In genomic region chr8:120567731-120568130, GRCm38 (mm10) we compare ENCODE assay signal across 24 mouse cellular contexts. TPM values are rescaled to one million over a fixed set of nuclear protein-coding genes. Genes with fewer than 3 reads are reported as not detected.
DNase-seq lines count a peak whose midpoint lies in the region; ATAC-seq lines count a peak whose summit lies in the region.
"Had no signal": no experiment of that assay in that cellular context is flagged by ENCODE, and none has a peak within 500 bp of the region (broad histone marks: within the 10 kb centered on the region; RNA-seq: fewer than 3 reads in every experiment).

No protein-coding gene starts in this region.

- ATAC-seq in midbrain, embryonic 16.5 days = no peak
- ATAC-seq: forebrain, embryonic 13.5 days; intestine, postnatal 0 days; liver, embryonic 12.5 days had no signal

- H3K36me3 ChIP-seq in midbrain, embryonic 10.5 days = peaks cover 86% of the 10 kb centered on the region
- H3K36me3 ChIP-seq in midbrain, embryonic 16.5 days (ENCODE audit: control insufficient read depth, insufficient read depth, low read length) = peaks cover 38% of the 10 kb centered on the region

- peak; percentile 91 for DNase-seq in heart, adult 11 months
- DNase-seq in heart, postnatal 4 days = no peak
- DNase-seq in midbrain, embryonic 10.5 days (ENCODE audit: low spot score) = no peak
- DNase-seq in thymus, postnatal 4 days = peak; percentile 31
- DNase-seq in thymus, postnatal 14 days = no peak
- DNase-seq in retina, postnatal 1 day = no peak
- DNase-seq: adrenal gland, postnatal 14 days; B cell, adult 2 months; cerebellum, adult 8-10 months; gastrocnemius, adult 2 months; heart, postnatal 14 days; kidney, postnatal 25 days; lung, adult 18-20 months; lung, postnatal 10 days; thymus, postnatal 25 days had no signal

- no peaks in the 10 kb centered on the region for H3K9me3 ChIP-seq in midbrain, embryonic 10.5 days (replicated peaks)
- no peaks in the 10 kb centered on the region for H3K9me3 ChIP-seq in midbrain, embryonic 16.5 days (replicated peaks; ENCODE audit: control insufficient read depth, low read length, poor library complexity, severe bottlenecking)
- H3K9me3 ChIP-seq: forebrain, embryonic 13.5 days; heart, embryonic 13.5 days; limb, embryonic 13.5 days; liver, embryonic 12.5 days had no signal

- H3K9ac ChIP-seq in midbrain, embryonic 16.5 days (ENCODE audit: low read depth, low read length) = no peak overlapping the region
- H3K9ac ChIP-seq: forebrain, embryonic 13.5 days; heart, embryonic 13.5 days; limb, embryonic 13.5 days; liver, embryonic 12.5 days had no signal

- H3K4me1 ChIP-seq in midbrain, embryonic 10.5 days = peaks cover 87% of the 10 kb centered on the region
- peaks cover 27% of the 10 kb centered on the region for H3K4me1 ChIP-seq in midbrain, embryonic 16.5 days (ENCODE audit: control insufficient read depth, insufficient read depth, low read length)

- 98% methylated on average over 17 of the region's 17 CpGs for whole genome bisulfite sequencing in midbrain, embryonic 10.5 days
- WGBS in midbrain, embryonic 16.5 days = 96% methylated on average over 17 of the region's 17 CpGs

- no peak overlapping the region for H3K27ac ChIP-seq in midbrain, embryonic 10.5 days (replicated peaks)
- no peak overlapping the region for H3K27ac ChIP-seq in midbrain, embryonic 16.5 days (ENCODE audit: low read length)
- H3K27ac ChIP-seq: gastrocnemius, adult 2 months; heart, embryonic 13.5 days; limb, embryonic 13.5 days; liver, embryonic 12.5 days had no signal

- H3K4me3 ChIP-seq in midbrain, embryonic 10.5 days = peak overlapping the region; percentile 20; the same call in 1 of the 2 replicates
- no peak overlapping the region for H3K4me3 ChIP-seq in midbrain, embryonic 16.5 days (ENCODE audit: low read depth, low read length)
- H3K4me3 ChIP-seq: forebrain, embryonic 13.5 days; gastrocnemius, adult 2 months; heart, embryonic 13.5 days; limb, embryonic 13.5 days; liver, embryonic 12.5 days; myocyte had no signal

- no peaks in the 10 kb centered on the region for H3K27me3 ChIP-seq in midbrain, embryonic 10.5 days (ENCODE audit: low read depth, poor library complexity, severe bottlenecking)
- H3K27me3 ChIP-seq in midbrain, embryonic 16.5 days (ENCODE audit: control insufficient read depth, insufficient read depth, low read depth, low read length) = no peaks in the 10 kb centered on the region
- H3K27me3 ChIP-seq: CH12.LX; forebrain, embryonic 13.5 days; heart, embryonic 13.5 days; limb, embryonic 13.5 days; liver, embryonic 12.5 days had no signal

- no peak overlapping the region for H3K4me2 ChIP-seq in midbrain, embryonic 16.5 days (ENCODE audit: low read length)
- H3K4me2 ChIP-seq: forebrain, embryonic 13.5 days; heart, embryonic 13.5 days; limb, embryonic 13.5 days; liver, embryonic 12.5 days; midbrain, embryonic 11.5 days had no signal

RNA-seq across cellular contexts. Expression of gene Gins2, which starts 21.4 kb away (rescaled TPM):
- total RNA-seq in heart, postnatal 4 days (2021) = 10 to 100 TPM; 42.0 to 43.2 TPM
- 162 and 192 TPM in 2 replicates for polyA plus RNA-seq in midbrain, embryonic 10.5 days (2016; fragmentation: Nextera tagmentation; extraction: Ambion mirVana)
- 10.7 and 13.3 TPM in 2 replicates for polyA plus RNA-seq in midbrain, embryonic 16.5 days (2015; fragmentation: Nextera tagmentation; extraction: Ambion mirVana)

Comparison
In these comparisons a context has a peak if more than half of its experiments do, and no peak if none do; other contexts are left out.
1. DNase-seq: peak in heart, adult 11 months (single experiment) and thymus, postnatal 4 days (single experiment); none in heart, postnatal 4 days (single experiment), midbrain, embryonic 10.5 days (single experiment), thymus, postnatal 14 days (single experiment) and retina, postnatal 1 day (single experiment).
2. RNA of gene Gins2, which starts 21.4 kb away (polyA plus RNA-seq): 162 to 192 TPM in midbrain, embryonic 10.5 days; 10.7 to 13.3 TPM in midbrain, embryonic 16.5 days; every median in the first group is over 10 times any median in the second.